Mouse (Mus musculus) heart, adult 2 months (tissue): Measurements from ENCODE around the gene Mettl27. TPM values are rescaled to one million over a fixed set of nuclear protein-coding genes. Genes with fewer than 3 reads are reported as not detected.

ENCODE experiments used
- DNase-seq, 2 experiments: peaks; one replicate each; pipeline ENCODE4 v3.0.0; 2021
- H3K27ac ChIP-seq: fragments of 200-600 bp; 2 replicates; pipeline ENCODE4 v1.8.1; 2022
- H3K27me3 ChIP-seq: fragments of 200-500 bp; 2 replicates; pipeline ENCODE4 v1.6.1; 2012; ENCODE audit warnings: mild to moderate bottlenecking, low read length, inconsistent platforms, mixed read lengths; ENCODE audit not compliant: control insufficient read depth, insufficient read depth
- H3K36me3 ChIP-seq: fragments of 200-500 bp; 2 replicates; pipeline ENCODE4 v1.6.1; 2012; ENCODE audit warnings: low read length, inconsistent platforms; ENCODE audit not compliant: control insufficient read depth, insufficient read depth
- H3K4me1 ChIP-seq: fragments of 200-500 bp; 2 replicates; pipeline ENCODE4 v1.6.1; 2011; ENCODE audit warnings: low read length; ENCODE audit not compliant: control insufficient read depth, insufficient read depth
- H3K4me3 ChIP-seq: fragments of 200-600 bp; 2 replicates; pipeline ENCODE4 v1.8.1; 2022
- H3K79me2 ChIP-seq: fragments of 200-500 bp; replicated peaks from 2 replicates; pipeline ENCODE4 v1.6.1; 2012; ENCODE audit warnings: mild to moderate bottlenecking, inconsistent platforms, low read length, moderate library complexity, mixed read lengths; ENCODE audit not compliant: control insufficient read depth, insufficient read depth
- H3K9ac ChIP-seq: fragments of 200-500 bp; 2 replicates; pipeline ENCODE4 v1.6.1; 2012; ENCODE audit warnings: low read depth, mild to moderate bottlenecking, control low read depth, inconsistent platforms, low read length, mixed read lengths
- CTCF ChIP-seq: fragments of 200-600 bp; IDR thresholded peaks from 2 replicates; pipeline ENCODE4 v1.8.1; 2022; ENCODE audit warnings: antibody characterized with exemption, mild to moderate bottlenecking, moderate library complexity
- EP300 ChIP-seq: fragments of 200-500 bp; IDR thresholded peaks from 2 replicates; pipeline ENCODE4 v1.6.1; 2011; ENCODE audit warnings: low read depth, low read length, control low read depth; ENCODE audit not compliant: insufficient read depth
- POLR2A ChIP-seq: fragments of 200-500 bp; IDR thresholded peaks from 2 replicates; pipeline ENCODE4 v1.6.1; 2011; ENCODE audit warnings: mild to moderate bottlenecking, low read depth, low read length, control low read depth; ENCODE audit not compliant: insufficient read depth
- WGBS: fragments of 180-500 bp; shearing (Covaris S2); methylation state at CpG from one replicate; pipeline ENCODE4 v1.1.7; 2018; 5-methylcytosine and 5-hydroxymethylcytosine counted together
- intact Hi-C: fragments of 180-260 bp; cut with DNase I; formaldehyde crosslinking; loops from one replicate; pipeline ENCODE4 v1.15.1; 2025
- polyA plus RNA-seq: library from polyadenylated mRNA; depleted of rRNA; stranded (reverse); fragments of >200 nt; gene quantifications from 2 replicates; pipeline ENCODE4 v1.2.3, GENCODE M21; 2012
- total RNA-seq, 2 experiments: library from RNA; stranded (reverse); gene quantifications; 2 replicates each; pipeline ENCODE4 v1.2.3; 2021

The Mettl27 gene
- total and polyA plus RNA-seq, 3 experiments: 2.8 to 6.7 (median 4.1) TPM

DNA sequence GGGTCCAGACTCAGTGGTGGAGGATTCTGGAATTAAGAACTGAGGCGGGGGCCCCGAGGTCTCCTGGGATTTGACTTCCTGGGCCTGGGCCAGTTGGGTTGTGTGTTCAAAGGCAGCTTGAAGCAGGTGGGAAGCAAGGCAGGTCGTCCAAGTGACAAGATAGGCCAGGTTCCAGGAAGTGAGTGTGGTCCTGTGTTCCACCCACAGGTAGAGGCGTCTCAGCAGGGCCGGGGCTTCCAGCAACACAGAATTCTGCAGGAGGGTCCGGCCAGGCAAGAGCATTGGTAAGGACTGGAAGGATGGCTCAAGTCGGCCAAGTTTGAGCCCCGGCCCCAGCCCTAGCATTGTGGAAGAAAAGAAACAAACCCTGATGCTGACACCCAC is 30.5 kb upstream of the Mettl27 start:
- WGBS: 69% methylated on average over 8 of the region's 8 CpGs
- no peak for DNase-seq
- H3K4me1 ChIP-seq: no peaks in the 10 kb centered on the region
- TF ChIP-seq EP300 (no peak), POLR2A (no peak)
- H3K27ac ChIP-seq: no peak overlapping the region
- intact Hi-C loops: loop anchor here (5.0 to 10.0 kb wide), 3 partner anchors 119 to 399 kb away; partner anchors contain the start of gene Lat2
- H3K27me3 ChIP-seq: no peaks in the 10 kb centered on the region
- H3K4me3 ChIP-seq: no peak overlapping the region
- no peaks in the 10 kb centered on the region for H3K36me3 ChIP-seq
- no peaks in the 10 kb centered on the region for H3K79me2 ChIP-seq
- no peak overlapping the region for H3K9ac ChIP-seq

DNA sequence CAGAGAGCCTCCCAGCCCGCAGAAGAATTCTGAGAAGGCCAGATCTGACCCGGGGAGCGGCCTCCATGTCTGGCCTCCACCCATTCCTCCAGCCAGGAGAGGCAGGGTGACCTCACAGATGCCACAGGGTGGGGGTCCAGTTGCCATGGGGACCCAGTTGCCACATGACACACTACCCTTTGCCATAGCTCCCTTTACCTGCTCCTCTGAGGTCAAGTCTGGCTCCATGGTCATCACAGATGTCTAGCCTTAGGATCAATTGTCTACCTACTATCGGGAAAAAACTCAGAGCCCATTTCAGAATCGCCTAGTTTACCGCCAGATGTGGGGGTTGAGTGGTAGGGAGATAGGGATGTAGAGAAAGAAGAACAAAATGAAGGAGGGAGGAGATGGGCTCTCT is 25.5 kb upstream of the Mettl27 start, which contains the start of gene Tmem270:
Tmem270 (minus strand) TSS at position 101 of the 400 bp plus-strand sequence.
- Histone ChIP-seq H3K4me3 (no peak within 1 kb of the TSS), H3K4me1 (no peaks in the 10 kb centered on the region), H3K27me3 (no peaks in the 10 kb centered on the region), H3K27ac (no peak within 1 kb of the TSS), H3K79me2 (no peaks in the 10 kb centered on the region), H3K36me3 (no peaks in the 10 kb centered on the region), H3K9ac (no peak within 1 kb of the TSS)
- no peak for TF ChIP-seq EP300
- no peak for TF ChIP-seq CTCF
- DNase-seq: no peak
- WGBS: 83% methylated on average over 6 of the region's 6 CpGs
- intact Hi-C loops: loop anchor here (1.0 to 10.0 kb wide), 2 partner anchors 59 to 292 kb away; partner anchors contain the start of gene Lat2

DNA sequence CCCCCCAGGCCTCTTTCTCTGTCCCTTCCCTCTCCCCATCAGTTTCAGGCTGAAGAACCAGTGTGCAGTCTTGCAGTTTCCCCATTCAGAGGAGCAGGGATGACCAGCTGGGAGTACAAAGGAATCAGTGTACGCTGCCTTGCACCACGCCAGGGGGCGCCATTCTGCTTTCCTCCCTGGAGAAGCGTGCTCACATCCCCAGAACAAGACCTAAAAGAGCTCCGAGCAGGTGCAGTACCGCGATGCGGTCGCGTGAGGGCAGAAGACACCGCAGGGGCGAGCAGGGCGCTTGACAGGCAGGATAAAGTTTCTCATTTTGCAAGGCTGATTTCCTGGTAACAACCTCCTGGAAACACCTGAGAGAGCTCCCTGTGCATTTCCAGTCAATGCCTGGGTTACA is 25.0 kb upstream of the Mettl27 start:
- no peak overlapping the region for H3K4me3 ChIP-seq
- no peaks in the 10 kb centered on the region for H3K36me3 ChIP-seq
- H3K27me3 ChIP-seq: no peaks in the 10 kb centered on the region
- WGBS: 2% methylated on average over 13 of the region's 13 CpGs
- no peaks in the 10 kb centered on the region for H3K79me2 ChIP-seq
- no peak overlapping the region for H3K27ac ChIP-seq
- no peak overlapping the region for H3K9ac ChIP-seq
- intact Hi-C loops: loop anchor here (1.0 to 10.0 kb wide), 2 partner anchors 58 to 292 kb away; partner anchors contain the start of gene Lat2
- no peaks in the 10 kb centered on the region for H3K4me1 ChIP-seq
- DNase-seq: peak; percentile 88 to 94
- TF ChIP-seq POLR2A: no peak
- peak; percentile 94 for TF ChIP-seq CTCF
- TF ChIP-seq EP300: peak; percentile 83

DNA sequence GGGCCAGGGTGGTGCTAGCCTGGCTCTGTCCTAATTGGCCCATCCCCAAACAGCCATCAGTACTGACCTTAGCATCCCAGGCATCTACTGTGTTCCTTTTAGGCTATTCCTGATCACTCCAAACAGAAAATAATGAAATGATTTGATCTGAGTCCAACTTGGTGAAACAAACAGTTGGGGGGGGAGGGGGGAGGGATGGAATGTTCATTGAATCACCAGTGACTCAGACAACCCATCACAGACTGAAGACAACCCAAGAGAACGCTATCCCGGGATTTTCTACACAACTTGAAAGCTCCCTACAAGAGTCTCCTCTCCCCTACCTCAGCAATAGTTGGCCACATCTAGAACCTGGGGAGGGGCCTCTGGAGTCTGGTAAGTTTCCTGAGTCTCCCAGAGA is 20.3 kb upstream of the Mettl27 start:
- no peak for TF ChIP-seq POLR2A
- TF ChIP-seq CTCF: no peak
- no peak overlapping the region for H3K4me3 ChIP-seq
- no peaks in the 10 kb centered on the region for H3K36me3 ChIP-seq
- H3K27ac ChIP-seq: no peak overlapping the region
- H3K27me3 ChIP-seq: no peaks in the 10 kb centered on the region
- no peaks in the 10 kb centered on the region for H3K4me1 ChIP-seq
- no peak overlapping the region for H3K9ac ChIP-seq
- WGBS: 63% methylated on average over 2 of the region's 2 CpGs
- DNase-seq: no peak
- intact Hi-C loops: loop anchor here (5.0 kb wide), 1 partner anchor 370 kb away; no protein-coding TSS in a partner anchor
- H3K79me2 ChIP-seq: no peaks in the 10 kb centered on the region

DNA sequence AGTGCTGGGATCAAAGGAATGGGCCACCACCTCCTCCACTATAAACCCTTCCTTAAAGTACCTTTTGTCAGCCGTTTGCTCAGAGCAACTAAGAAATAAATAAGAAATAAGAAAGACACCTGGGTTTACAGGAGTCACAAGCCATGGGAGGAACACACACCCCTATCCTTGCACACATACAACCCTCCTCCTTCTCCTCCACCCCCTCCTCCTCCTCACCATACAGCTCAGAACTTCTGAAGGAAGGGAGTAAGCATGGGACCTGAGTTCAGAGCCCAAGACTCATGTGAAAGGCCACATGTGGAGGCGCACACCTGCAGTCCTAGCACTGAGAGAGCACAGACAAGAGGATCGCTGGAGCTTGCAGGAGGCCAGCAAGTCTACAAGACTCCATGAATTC is 18.8 kb upstream of the Mettl27 start:
- Histone ChIP-seq H3K4me3 (no peak overlapping the region), H3K4me1 (no peaks in the 10 kb centered on the region), H3K36me3 (no peaks in the 10 kb centered on the region), H3K27me3 (no peaks in the 10 kb centered on the region), H3K79me2 (no peaks in the 10 kb centered on the region), H3K27ac (no peak overlapping the region), H3K9ac (no peak overlapping the region)
- TF ChIP-seq POLR2A (no peak), CTCF (no peak), EP300 (no peak)
- intact Hi-C loops: loop anchor here (5.0 kb wide), 1 partner anchor 369 kb away; no protein-coding TSS in a partner anchor
- no peak for DNase-seq
- WGBS: 81% methylated on average over 3 of the region's 3 CpGs

DNA sequence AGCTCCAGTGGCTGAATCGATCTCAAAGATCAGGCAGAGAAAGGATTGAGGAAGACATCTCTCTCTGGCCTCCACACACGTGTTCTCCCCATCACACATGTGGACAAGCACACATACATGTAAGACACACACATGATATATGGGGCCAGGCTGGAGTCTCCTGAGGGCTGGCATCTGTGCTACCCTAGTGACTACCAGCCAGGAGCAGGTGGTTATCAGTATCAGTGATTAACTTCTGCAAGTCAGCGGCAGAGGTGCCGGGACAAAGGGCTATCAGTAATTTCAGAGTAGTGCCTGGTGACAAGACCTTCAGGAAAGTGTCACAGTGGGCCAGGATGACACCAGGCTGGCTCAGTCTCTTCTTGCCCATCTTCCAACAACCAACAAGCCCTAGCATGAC is 18.4 kb upstream of the Mettl27 start:
- 64% methylated on average over 4 of the region's 4 CpGs for WGBS
- Histone ChIP-seq H3K4me1 (no peaks in the 10 kb centered on the region), H3K9ac (no peak overlapping the region), H3K36me3 (no peaks in the 10 kb centered on the region), H3K27ac (no peak overlapping the region), H3K27me3 (no peaks in the 10 kb centered on the region), H3K79me2 (no peaks in the 10 kb centered on the region), H3K4me3 (no peak overlapping the region)
- no peak for DNase-seq
- intact Hi-C loops: loop anchor here (5.0 kb wide), 1 partner anchor 369 kb away; no protein-coding TSS in a partner anchor
- TF ChIP-seq EP300 (no peak), POLR2A (no peak), CTCF (no peak)
